Mouse (Mus musculus) T-helper 1 cell (primary cell): Measurements from ENCODE around the gene Cep78.
"Not testable (repeated sequence)": the region's sequence is repeated elsewhere in the genome, so short reads cannot be mapped to it uniquely, and the experiment has no call there.

ENCODE experiments used
- in situ Hi-C: fragments of 300-600 bp; cut with MboI, MseI; formaldehyde crosslinking; loops from one replicate; pipeline ENCODE4 v1.15.1; 2025; ENCODE audit warnings: high pct_unique_total_duplicates

The Cep78 gene

DNA sequence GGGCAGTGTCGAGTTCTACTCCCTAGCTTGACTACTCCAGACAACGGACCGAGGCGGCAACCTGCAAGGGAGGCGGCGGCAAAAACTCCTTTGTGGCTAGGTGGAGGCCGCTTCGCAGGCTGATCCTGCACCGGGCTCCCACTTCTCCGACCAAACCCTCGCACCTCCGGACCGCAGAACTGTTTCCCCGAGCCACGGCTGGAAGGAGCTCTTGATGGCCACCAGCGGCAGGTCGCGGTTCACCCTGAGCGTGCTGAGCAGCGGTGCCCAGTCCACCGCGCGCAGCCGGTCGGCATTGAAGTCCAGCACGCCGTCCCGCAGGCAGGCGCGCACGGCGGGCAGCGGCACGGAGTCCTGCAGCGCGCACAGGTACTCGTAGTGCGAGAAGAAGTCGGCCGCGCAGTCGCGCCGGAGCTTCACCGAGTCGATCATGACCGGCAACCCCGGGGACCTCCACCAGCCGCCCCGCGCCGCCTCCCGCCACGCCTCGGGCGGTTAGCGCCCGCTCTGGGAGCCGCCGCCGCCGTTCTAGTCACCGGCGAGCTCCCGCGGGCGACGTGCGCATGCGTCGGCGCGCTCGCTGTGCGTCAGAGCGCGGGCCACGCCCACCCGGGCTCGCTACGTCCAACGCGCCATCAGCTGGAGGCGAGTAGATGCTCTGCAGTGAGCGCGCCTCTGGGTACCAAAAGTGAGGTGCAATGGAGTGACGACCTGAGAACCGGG is at the start of gene Cep78:
Cep78 (minus strand) TSS at position 541 of the 723 bp plus-strand sequence.
- in situ Hi-C loops, result no loop called here

DNA sequence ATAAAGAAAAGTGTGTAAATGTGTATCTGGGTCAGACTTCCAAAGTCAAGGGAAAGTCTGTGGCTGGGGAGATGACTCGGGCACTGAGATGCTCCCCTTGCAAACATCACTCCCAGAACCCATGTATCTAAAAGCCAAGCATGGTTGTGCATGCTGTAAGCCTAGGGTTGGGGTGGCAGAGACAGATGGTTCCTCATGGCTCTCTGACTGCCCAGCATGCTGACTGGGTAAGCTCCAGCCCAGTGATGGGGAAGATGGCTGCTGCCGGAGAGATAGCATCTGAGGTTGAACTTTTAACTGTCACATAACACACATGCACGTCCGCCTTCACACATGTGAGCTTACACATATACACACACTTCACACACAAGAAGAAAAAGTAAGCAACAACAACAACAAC is 46.5 kb upstream of the Cep78 start:
- in situ Hi-C loops, result no loop called here

DNA sequence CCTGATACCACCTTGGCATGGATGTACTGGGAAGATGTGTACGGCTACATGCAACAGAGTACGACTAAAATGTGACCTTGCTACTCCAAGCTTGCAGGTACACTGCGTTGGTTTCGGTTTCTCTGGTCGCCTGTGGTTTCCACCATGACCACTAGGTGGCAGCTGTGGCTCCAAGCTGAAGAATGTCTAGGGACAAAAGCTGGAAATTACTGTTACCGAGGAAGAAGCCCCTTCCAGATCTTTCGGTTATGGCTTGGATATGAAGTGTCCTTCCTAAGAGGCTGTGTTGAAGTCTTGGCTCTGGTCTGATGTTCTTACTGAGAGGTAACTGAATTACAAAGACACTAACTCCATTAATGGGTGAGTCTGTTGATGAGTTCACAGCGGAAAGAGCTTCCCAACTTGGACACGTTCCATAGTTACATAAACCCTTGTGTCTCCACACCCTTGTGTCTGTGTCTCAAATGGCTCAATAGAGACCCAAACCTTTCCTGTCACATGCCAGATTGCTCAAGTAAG is 44.5 kb upstream of the Cep78 start:
- in situ Hi-C loops, result not testable (repeated sequence)

DNA sequence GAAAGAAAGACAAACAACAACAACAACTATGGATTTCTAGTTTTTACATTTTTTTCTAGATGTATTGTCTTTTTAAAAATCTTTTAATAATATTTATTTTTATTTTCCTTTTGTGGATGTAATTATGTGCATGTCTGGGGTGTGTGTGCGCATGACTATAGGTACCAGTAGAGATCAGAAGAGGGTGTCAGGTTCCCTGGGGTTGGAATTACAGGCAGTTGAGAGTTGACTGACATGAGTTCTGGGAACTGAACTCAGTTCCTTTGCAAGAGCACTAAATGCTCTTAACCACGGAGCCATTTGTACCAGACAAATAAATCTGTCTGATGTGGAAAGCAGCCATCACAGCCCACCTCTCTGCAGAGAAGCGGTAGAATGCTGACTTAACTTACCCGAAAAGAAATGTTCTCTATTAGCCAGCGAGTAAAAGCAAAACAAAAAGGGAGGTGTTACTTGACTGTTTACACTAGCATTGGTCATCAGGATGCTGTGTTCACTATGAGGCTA is 44.0 kb upstream of the Cep78 start:
- in situ Hi-C loops, result no loop called here

DNA sequence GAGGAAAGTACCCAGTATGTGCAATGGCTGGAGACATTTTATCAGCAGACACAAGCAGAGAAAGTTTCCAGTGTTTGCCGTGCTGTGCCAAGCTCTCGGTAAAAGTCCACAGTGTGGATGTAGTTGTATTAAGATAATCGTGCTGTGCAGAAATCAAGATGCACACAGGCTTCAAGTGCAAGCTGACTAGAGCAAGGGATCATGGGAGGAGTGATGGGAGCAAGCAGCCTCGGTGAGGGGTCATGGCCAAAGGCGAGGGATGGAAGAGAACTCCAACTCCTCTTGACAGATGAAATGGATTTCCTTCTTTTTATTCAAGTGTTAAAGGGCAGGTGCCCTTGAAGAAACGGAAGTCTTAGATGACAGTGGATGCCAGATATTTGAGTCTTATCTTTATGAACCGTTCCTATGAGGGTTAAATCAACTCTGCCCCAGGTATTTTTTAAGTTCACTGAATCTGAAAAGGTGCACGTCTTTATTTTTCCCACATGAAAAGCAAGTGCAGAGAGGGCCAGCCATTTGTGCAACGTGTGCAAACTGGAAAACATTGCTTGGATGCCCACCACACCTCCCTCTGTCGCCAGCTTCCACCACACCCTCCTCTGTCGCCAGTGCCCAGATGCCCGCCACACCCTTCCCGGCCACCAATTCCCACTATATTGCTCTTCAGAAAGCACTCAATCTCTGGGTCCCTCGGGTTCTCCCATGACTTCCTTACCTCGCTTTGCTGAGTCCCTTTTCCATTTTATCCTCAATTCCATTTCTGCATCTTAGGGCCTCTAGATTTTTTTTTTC is 43.3 kb upstream of the Cep78 start:
- in situ Hi-C loops, result no loop called here

DNA sequence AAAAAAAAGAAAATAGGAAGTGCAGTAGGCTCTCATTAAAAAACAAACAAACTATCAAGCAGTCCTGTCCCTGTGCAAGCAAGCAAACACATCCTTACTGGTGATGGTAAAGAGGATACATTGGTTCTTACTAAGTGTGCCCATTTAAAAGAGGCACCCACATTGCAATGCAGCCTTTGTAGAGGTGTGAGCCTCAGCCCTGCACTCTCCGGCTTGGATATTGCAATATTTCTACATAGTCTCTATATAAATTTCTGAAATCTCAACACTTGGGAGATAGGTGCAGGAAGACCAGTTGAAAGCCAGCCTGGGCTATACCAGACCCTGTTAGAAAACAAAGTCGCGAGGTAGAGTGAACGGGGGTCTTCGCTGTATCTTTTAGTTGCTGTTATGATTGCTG is 41.5 kb upstream of the Cep78 start:
- in situ Hi-C loops, result no loop called here

DNA sequence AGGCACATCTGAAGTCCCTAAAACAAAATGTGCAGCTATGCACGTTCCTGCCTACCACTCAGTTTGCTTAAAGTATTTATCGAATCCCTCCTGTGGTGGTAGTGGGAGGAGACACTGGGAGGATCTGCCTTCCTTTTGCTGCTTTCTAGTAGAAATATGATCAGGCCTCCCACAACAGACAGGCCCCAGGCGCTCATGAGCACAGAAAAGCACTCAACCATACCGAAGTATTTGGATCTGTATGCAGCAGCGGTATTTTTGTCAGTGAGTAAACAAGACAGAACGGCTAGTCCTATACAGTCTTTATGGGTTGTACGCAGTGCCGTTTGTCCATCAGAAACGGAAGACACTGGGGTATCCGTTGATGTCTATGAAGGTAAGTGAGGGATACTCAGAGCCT is 37.4 kb upstream of the Cep78 start:
- in situ Hi-C loops, result no loop called here

DNA sequence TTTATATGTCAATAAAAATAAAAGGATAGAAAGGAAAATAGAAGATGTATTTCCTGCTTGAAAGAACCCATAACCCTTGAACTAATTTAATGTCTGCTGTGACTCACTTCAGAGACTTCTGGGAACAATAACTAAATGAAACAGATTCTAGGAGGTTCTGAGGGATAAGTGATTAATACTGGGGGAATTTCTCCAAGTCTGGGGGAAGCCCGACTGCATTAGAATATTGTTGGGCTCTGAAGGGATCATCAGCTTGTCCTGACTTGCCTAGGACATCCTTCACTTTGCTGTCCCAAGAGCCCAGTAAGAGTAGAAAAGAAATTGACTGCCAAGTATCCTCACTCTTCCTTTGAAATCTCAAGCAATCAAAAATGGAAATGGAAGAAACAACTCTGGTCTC is 31.4 kb upstream of the Cep78 start:
- in situ Hi-C loops, result no loop called here

DNA sequence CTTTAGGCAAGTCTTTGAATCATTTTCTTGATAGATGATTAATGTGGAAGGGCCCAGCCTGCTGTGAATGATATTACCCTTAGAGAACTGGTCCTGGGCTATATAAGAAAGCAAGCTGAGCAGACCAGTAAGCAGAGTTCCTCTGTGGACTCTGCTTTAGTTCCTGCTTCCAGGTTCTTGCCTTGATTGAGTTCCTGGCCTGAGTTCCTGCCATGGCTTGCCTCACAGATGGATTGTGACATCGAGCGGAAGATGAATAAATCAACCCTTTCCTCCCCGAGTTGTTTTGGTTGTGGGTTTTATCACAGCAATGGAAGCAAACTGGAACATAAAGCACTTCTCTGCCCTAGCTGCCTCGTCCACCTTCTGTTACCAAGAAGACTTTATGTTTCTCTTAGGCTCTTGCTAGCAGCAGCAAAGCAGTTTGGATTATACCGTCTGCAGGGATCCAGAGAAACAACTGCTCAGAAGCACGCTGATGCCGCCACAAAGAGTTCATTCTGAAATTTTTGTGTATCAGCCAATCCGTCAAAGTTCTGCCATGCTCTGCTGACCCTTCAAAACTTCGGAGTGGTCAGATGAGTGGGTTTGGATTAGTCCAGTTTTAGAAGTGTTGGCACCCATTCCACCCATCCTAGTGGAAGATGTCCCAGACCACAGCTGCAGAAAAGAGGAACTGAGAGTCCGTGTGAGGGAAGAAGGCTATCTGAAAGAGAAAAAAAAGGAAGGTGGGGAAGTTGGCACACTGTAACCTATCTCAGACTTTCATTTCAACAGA is 30.6 kb upstream of the Cep78 start:
- in situ Hi-C loops, result no loop called here

DNA sequence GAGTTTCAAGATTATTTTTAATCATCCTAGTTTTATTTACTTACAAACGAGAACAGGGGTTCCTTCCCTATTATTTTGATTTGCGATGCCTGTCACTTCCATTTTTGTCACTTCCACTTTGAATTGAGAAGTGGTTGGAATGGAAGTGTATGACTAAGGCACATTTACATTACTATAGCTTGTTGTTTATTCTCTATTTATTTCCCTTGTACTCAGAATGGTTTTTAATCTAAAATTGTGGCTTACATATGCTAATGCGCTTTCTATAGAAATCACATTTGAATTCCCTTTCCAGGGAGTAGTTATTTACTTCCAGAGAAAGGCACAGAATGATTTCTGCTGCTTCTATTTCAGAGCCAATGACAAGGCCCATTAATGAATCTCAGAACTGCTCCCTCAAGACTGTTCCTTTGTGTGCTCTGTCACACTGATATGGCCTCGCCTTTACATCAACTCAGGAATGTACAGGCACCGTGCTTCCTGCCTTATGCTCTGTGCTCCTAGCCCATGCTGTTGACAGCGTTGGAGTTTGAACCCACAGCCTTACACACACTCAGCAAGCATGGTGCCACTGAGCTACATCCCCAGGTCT is 25.1 kb upstream of the Cep78 start:
- in situ Hi-C loops, result no loop called here

DNA sequence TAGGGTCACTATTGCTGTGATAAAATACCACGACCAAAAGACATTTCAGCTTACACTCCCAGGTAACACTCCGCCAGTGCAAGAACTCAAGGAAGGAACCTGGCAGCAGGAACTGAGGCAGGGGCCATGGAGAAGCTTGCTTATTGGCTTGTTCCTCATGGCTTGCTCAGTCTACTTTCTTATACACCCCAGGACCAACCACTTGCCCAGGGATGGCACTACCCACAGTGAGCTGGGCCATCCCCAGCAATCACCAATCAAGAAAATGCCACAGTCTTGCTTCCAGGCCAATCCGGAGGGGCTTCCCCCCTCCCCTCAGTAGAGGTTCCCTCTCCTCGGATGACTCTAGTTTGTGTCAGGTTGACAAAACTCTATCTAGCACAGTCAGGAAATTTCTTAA is 24.3 kb upstream of the Cep78 start:
- in situ Hi-C loops, result no loop called here

DNA sequence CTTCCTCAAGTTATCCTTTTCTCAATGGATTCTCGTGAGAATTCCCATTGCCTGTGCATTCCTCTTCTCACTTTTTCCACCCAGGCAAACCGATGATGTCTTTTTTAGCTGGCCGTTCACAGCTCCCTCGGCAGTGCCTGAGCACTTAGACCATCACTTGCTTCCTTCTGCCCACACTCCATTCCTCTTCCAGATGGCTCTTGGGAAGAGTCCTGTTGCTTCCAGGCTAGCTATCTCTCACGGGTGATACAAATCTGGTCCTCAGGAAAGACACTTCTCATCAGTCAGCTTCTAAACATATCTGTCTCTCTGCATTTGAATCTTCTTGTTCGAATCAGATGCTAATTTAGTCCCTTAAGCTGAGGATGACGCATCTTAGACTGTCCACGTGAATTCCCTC is 22.3 kb upstream of the Cep78 start:
- in situ Hi-C loops, result no loop called here

DNA sequence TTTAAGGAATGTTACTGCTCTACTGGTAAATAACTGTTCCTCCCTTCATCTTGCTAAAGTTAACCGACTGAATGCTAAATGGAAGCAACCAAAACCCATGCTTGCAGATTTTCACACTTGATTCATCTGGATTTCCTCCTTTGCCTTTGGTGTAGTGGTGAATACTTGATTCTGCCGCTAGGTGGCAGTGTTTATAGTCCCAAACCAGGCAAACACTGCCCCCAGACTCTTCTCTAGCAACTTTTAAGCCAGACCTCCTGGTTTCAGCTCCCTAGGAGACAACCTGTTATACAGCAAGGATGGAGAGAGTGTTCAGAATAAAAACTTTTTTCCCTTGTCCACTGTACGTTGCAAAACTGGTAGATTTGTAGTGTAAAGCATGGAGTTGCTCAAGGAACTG is 13.4 kb upstream of the Cep78 start:
- in situ Hi-C loops, result no loop called here

DNA sequence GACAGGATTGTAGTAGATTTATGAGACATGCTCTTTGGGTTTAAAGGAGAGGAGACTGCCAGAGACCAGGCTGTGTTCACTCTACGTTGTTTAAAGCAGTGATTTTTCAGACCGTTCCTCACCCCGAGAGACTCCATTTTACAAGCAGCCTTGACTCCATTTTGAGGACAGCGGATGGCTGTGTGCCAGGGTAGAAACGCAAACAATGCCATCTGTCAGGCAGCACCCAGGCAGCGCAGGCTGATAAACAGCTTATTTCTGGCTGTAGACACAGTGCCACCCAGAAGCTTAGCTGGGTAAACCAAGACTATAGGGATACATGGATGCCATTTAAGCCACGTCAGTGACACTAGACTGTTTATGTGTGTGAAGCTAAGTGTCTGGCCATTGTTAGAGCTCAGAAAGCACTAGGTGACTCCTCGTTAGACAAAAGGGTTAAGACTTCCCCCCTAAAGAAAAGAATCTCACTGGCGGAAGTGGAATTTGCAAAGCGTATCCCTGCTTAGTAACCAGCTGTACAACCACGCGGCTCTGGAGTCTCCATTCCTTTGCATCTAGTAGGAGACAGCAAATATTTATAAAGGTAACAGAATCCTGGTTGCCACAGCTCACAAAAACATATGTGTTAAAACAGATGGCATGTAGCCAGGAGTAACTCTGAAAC is 12.2 kb upstream of the Cep78 start:
- in situ Hi-C loops, result no loop called here

DNA sequence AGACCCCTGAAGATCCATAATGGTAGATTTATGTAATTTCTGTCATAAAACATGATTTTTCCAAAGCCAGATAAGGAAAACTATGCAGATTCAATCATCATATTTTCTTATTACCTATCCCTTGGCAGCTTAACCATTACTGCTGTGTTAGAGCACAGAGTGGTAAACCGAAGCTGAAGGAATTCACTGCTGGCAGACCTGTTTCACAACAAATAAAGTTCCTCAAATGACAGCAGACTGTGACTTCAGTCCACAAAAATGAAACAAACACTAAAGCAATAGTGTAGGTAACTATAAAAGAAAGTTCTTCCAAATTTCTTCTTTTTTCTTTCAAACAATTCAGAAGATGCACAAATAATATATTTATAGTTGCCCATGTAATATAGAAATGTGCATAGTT is 5.3 kb upstream of the Cep78 start:
- in situ Hi-C loops, result no loop called here

DNA sequence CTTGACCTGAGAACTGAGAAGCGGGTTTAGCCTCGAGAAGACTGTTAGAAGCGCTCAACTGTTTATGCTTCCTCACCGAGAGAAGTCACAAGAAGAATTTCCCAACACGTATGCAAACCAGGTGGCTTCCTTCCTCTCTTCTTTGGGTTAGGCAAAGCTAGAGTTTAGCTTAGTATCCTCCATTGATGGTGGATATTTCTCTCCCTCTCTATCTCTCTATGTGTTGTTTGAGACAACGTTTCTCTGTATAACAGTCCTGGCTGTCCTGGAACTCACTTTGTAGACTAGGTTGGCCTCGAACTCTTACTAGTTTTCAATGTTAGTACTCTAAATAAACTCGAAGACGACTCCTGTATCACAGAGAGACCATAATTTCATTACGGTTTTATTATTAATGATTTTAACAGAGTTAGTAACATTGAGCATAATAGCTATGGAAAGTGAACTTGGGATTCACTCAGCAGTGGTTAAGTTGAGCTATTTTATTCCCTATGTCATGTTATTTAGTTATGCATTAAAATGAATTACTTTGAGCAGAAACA is 454 bp upstream of the Cep78 start:
- in situ Hi-C loops, result no loop called here

DNA sequence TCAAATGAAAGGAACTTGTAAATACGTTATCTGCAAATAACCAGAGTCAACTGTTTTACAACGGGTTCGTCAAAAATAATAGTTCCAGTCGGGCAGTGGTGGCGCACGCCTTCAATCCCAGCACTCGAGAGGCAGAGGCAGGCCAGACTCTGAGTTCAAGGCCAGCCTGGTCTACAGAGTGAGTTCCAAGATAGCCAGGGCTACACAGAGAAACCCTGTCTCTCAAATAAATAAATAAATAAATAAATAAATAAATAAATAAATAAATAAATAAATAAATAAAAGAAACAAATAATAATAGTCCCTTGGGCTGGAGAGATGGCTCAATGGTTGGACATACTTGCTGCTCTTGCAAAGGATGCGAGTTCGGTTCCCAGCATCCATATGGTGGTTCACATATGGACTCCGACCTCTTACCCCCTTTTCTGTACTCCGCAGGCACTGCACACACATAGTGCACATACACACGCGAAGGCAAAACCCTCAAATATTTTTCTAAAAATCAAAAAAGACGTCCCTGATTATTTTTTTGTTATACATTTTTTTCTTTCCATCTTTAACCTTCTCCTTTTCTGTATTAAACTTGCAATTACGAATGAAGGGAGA is 947 bp downstream of the Cep78 start:
- in situ Hi-C loops, result no loop called here

DNA sequence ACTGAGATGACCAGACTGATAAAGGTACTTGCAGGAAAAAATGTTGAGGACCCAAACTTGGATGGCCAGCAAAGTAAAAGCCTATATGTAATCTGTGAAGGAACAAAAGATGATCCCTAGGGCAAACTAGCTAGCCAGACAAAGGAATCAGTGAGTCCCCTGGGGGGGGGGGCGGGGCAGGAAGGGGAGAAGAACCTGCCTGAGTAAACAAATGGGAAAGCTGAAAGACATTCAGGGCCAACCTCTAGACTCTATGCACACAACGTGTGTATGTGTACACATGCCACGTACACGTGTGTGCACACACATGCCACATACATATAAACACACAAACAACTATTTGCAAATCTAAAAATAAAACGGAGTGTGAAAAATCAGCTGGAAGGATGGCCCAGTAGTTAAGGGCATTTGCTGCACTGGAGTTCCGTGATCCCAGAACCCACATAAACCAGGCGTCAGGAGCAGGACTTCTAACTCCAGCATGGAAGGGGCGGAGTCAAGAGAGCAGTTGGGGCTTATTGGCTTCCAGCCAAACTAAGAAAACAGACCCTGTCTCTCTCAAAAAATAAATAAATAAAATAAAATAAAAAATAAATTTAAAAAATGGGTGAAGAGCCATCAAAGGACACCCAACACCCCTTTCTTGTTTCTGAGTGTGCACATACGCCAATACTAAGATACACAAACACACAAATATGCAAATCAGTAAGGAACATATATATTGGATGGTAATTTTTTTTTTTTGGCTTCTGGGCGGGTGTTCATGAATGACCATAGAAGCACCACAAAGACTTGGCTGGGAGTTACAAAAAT is 1.7 kb downstream of the Cep78 start:
- in situ Hi-C loops, result no loop called here

DNA sequence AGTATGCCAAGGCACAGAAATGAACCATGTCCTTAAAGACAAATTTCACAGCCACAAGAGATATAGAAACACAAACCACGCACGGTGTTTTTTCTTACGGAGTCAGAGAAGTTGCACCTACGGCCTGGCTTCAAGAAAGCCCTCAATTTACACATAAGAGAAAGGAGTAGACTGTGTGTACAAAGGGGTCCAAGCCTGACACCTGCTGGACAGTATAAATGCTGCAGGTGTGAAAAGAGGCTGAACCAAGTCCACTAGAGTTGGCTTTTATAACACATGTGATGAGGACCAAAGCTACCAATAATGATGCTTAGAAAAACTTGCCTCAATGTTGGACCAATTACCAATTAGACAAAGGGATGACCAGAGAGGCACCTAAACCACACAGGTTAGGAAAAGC is 2.9 kb downstream of the Cep78 start:
- in situ Hi-C loops, result no loop called here

DNA sequence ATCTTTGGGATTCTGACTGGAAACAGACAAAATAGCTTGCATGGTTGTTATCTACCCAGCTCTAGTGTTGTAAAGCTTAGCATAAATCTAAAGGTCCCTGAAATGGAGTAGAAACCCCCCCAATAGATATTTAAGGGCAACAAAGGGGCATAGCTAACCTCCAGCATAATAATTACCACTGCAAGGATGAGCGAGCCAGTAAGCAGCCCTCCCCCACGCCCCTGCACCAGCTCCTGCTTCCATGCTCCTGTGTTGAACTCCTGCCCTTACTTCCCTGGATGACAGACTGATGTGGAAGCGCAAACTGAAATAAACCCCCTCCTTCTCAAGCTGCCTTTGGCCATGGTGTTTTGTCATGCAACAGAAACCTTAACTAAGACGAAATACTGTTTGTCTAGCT is 11.4 kb downstream of the Cep78 start:
- in situ Hi-C loops, result no loop called here
